Mouse (Mus musculus) left cerebral cortex, postnatal 10 days (tissue): ENCODE results near the gene Adpgk. TPM values are rescaled to one million over a fixed set of nuclear protein-coding genes. Genes with fewer than 3 reads are reported as not detected.
A peak's percentile ranks its signal among the peaks of the same experiment; 100 is the strongest.
"Not testable (repeated sequence)": the region's sequence is repeated elsewhere in the genome, so short reads cannot be mapped to it uniquely, and the experiment has no call there.

Experiments
- DNase-seq, 2 experiments: peaks; one replicate each; pipeline ENCODE4 v3.0.0; 2021 to 2022; ENCODE audit warnings: low spot score in 2 of 2, mixed read lengths in 1 of 2; ENCODE audit errors: extremely low spot score in 1 of 2
- intact Hi-C: fragments of 180-260 bp; cut with DNase I; formaldehyde crosslinking; loops from one replicate; pipeline ENCODE4 v1.15.1; 2025
- total RNA-seq, 2 experiments: library from RNA; stranded (reverse); gene quantifications; 2 replicates each; pipeline ENCODE4 v1.2.3; 2021

The Adpgk gene
- total RNA-seq, 2 experiments from 2014 or later, result 16.7 to 18.5 TPM

DNA sequence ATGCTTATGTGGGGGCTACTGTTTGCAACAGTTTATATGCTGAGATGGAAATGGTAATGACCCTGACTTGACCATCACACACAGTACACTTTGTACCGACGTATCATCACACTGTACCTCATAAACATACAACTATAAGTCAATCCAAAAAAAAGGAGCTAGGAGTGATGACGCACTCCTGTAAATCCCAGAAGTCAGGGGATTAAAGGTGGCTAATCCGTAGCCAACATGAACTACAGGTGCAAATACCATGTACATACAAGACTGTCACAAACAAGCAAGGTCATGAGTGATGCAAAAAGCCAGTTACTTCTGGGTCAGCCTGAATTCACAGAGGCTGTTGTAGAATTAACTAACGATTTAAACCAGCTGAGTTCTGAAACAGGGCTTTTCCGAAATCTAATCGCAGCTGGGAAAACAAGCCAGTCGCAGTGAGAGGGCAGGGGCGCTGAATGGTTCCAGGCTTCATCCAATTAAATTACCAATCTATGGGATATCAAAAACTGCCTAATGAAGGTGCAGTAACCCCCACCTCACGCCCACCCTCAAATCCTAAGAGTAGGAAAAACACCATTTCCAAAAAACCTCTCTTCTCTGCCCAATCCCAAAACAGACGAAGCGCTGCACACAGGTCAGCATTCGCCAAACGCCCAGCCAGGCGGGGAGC lies 61.4 kb downstream of the Adpgk start:
- no peak for DNase-seq
- intact Hi-C loops, result no loop called here

DNA sequence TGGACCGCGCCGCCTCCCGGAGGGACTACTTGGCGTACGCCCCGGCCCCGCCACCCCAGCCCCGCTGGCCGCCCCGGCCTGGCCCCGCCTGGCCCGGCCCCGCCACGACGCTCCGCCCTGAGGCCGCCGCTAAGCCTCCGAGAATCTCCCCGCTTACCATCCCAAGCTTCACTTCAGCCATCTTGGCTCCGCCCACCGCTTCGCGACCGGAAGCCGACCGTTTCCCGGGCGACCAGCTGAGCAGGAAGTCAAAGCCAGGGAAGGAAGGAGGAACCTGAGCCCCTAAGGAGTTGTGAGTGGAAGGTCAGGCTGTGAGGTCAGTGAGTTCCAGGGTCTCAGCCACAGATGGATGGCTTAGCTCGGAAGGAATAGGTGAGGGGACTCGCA lies 61.9 kb downstream of the Adpgk start, which contains the start of gene Bbs4:
Gene Bbs4 (minus strand): TSS at position 256 of the 387 bp plus-strand sequence.
- intact Hi-C loops, result no loop called here
- DNase-seq, result peak; percentile 86 to 94

DNA sequence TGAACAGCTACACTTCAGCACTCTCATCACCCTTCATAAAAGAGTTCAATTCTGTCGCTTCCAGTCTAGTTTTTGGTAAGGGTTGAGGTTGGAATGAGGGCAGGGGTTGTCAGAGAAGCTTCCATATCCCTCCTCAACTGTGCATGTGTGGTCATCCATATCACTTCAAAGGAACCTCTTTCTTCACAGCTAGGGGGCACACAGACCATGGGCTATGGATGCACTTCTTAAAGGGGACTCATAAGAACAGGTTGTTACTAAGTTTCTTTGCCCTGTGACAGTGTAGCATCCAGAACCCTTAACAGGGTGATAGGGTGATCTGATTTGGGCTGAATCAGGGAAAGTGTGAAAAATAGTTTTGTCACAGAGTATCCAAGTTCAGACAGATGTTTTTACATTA lies 66.7 kb downstream of the Adpgk start:
- DNase-seq, intact Hi-C loops: not testable (repeated sequence)

DNA sequence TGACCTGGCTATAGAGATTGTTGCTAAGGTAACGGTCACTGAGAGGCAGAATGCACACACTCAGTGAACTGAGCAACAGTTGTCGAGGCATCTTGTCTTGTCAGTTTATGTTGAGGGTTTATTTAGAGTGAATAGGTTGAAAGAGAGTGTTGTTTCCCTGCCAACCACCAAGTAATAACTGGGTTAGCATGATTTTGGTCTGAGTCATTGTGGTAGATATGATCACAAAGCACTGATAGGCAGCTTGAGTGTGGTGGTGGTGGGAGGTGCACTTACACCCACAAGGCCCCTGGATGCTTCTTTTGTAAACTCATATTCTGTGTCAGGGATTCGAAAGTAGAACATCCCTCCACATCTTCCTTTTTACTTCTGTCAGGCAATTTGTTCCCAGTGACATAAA lies 69.1 kb downstream of the Adpgk start:
- DNase-seq, result not testable (repeated sequence)

DNA sequence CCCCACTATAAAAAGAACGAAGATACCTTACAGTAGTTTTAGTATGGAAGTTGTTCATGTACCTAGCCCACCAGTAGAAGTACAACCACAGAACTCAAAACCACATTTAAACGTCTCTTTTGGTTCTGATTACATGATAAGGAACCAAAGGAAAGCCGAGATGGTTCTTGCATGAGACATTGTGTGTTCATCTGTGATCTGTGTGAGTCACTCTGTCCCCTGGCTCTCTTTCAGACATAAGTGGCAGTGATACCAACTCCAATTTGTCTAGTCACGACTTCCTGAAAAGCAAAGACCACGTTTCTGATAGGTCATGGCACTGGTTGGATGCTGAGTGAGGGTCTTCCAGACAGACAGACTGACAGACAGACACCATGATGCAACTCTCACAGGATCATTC lies 77.9 kb downstream of the Adpgk start:
- no peak for DNase-seq
- intact Hi-C loops, result no loop called here

More for the DNA sequence above, 69.1 kb downstream of the Adpgk start:
- intact Hi-C loops, result not testable (repeated sequence)

DNA sequence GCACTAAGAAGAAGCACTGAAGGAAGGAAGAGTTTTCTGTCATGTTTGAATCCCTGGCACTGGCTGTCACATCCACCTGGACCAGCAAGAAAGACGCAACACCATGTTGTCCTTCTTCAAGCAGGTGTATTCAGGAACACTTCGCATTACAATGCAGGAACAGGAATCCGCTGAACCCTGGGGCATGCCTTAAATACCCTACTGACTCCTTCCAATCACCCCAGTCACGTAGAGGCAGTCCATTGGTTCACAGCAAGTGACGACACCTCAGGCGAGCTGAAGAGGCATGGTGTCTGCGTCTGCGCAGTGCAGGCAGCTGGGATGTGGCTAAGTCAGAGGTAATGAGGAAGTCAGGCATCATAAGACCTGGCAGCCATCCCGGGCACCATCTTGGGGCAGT lies 78.3 kb downstream of the Adpgk start:
- intact Hi-C loops, result no loop called here
- no peak for DNase-seq

Other genes with a start within 250 kb of the Adpgk start
- 10 to 100 TPM; 38.5 to 39.5 TPM for gene Bbs4, start 62.0 kb downstream of the Adpgk start, total RNA-seq
- 100 to 1,000 TPM; 107 TPM for gene Arih1, start 195.1 kb downstream of the Adpgk start, total RNA-seq
- 10 to 100 TPM; 33.4 to 34.2 TPM for gene Hexa, start 248.0 kb downstream of the Adpgk start, total RNA-seq
- 1 to 10 TPM; 2.7 to 3.6 TPM for gene Tmem202, start 248.3 kb downstream of the Adpgk start, total RNA-seq